Mouse (Mus musculus): Measurements from ENCODE around the gene Hdgfl2. TPM values are rescaled to one million over a fixed set of nuclear protein-coding genes. Genes with fewer than 3 reads are reported as not detected.

Hdgfl2 gene
- total and polyA plus RNA-seq, 2 experiments from 2014 or later, result 59.6 to 123 TPM

- under 1% methylated on average over 39 of the region's 47 CpGs for WGBS
- Histone ChIP-seq H3K9me3 (ENCODE audit: low read length) (no peaks in the 10 kb centered on the region), H3K4me2 (ENCODE audit: low read depth, low read length, poor library complexity, severe bottlenecking) (peak overlapping the region; percentile 89), H3K36me3 (ENCODE audit: insufficient read depth, low read length) (no peaks in the 10 kb centered on the region), H3K9ac (replicated peaks; ENCODE audit: low read length, poor library complexity, severe bottlenecking) (peak overlapping the region; percentile 50), H3K4me3 (ENCODE audit: low read depth, low read length) (peak overlapping the region; percentile 45), H3K4me1 (ENCODE audit: insufficient read depth, low read length) (peaks cover 16% of the 10 kb centered on the region), H3K27me3 (ENCODE audit: insufficient read depth, low read length) (no peaks in the 10 kb centered on the region), H3K27ac (ENCODE audit: low read depth, low read length) (no peak overlapping the region)
- DNase-seq (ENCODE audit: low spot score), result peak; percentile 76
- ATAC-seq (ENCODE audit: low FRiP score), result peak; percentile 47
- TF ChIP-seq CTCF (IDR thresholded peaks at IDR 0.05), result no peak
Measured at GRCm38 (mm10) chr17:56141702-56142605, 62.5 kb downstream of the Hdgfl2 start.

DNA sequence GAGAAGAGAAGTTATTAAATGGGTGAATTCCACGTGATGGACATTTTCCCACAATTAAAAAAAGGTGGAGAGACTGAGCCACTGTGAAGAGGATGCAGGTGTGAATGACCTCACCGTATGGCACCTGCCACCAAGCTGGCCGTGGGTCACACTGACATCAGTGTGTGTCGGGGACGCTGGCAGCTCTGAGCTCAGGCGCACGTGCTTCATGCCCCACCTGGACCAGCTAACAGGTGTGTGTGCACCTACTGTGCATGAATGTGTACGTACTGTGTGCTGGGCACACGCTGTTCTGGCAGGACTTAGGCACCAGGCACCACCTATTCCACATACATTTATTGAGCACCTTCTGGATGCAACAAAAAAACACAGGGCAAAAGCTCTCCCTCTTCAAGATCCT is 65.1 kb downstream of the Hdgfl2 start:
- H3K9me3 ChIP-seq (ENCODE audit: low read length), result no peaks in the 10 kb centered on the region
- no peak overlapping the region for H3K4me2 ChIP-seq (ENCODE audit: low read depth, low read length, poor library complexity, severe bottlenecking)
- ATAC-seq (ENCODE audit: low FRiP score) (no peak), DNase-seq (ENCODE audit: low spot score) (no peak)
- WGBS, result 77% methylated on average over 9 of the region's 9 CpGs
- no peaks in the 10 kb centered on the region for H3K36me3 ChIP-seq (ENCODE audit: insufficient read depth, low read length)
- H3K9ac ChIP-seq (replicated peaks; ENCODE audit: low read length, poor library complexity, severe bottlenecking), result no peak overlapping the region
- H3K4me3 ChIP-seq (ENCODE audit: low read depth, low read length), result no peak overlapping the region
- H3K27me3 ChIP-seq (ENCODE audit: insufficient read depth, low read length), result 0 out of 2 replicates have a peak, but pooled peaks cover under 1% of the 10 kb centered on the region
- TF ChIP-seq CTCF (IDR thresholded peaks at IDR 0.05), result no peak
- peaks cover 17% of the 10 kb centered on the region; the same call in 1 of the 2 replicates for H3K4me1 ChIP-seq (ENCODE audit: insufficient read depth, low read length)
- H3K27ac ChIP-seq (ENCODE audit: low read depth, low read length), result no peak overlapping the region

- H3K9me3 ChIP-seq (ENCODE audit: low read length), result no peaks in the 10 kb centered on the region
- no peak overlapping the region for H3K9ac ChIP-seq (replicated peaks; ENCODE audit: low read length, poor library complexity, severe bottlenecking)
- DNase-seq (ENCODE audit: low spot score), result no peak
- 22% methylated on average over 9 of the region's 9 CpGs for WGBS
- H3K36me3 ChIP-seq (ENCODE audit: insufficient read depth, low read length), result no peaks in the 10 kb centered on the region
- peaks cover 19% of the 10 kb centered on the region; the same call in 1 of the 2 replicates for H3K4me1 ChIP-seq (ENCODE audit: insufficient read depth, low read length)
- TF ChIP-seq CTCF (IDR thresholded peaks at IDR 0.05), result no peak
- no peak overlapping the region for H3K4me2 ChIP-seq (ENCODE audit: low read depth, low read length, poor library complexity, severe bottlenecking)
- no peak overlapping the region for H3K27ac ChIP-seq (ENCODE audit: low read depth, low read length)
- ATAC-seq (ENCODE audit: low FRiP score), result no peak
- no peak overlapping the region for H3K4me3 ChIP-seq (ENCODE audit: low read depth, low read length)
- 0 out of 2 replicates have a peak, but pooled peaks cover 7% of the 10 kb centered on the region for H3K27me3 ChIP-seq (ENCODE audit: insufficient read depth, low read length)
Measured at GRCm38 (mm10) chr17:56146131-56146530, 66.7 kb downstream of the Hdgfl2 start.

- TF ChIP-seq CTCF (IDR thresholded peaks at IDR 0.05), result no peak
- WGBS, result 60% methylated on average over 12 of the region's 12 CpGs
- 0 out of 2 replicates have a peak, but pooled peaks cover 7% of the 10 kb centered on the region for H3K27me3 ChIP-seq (ENCODE audit: insufficient read depth, low read length)
- H3K27ac ChIP-seq (ENCODE audit: low read depth, low read length), result no peak overlapping the region
- H3K36me3 ChIP-seq (ENCODE audit: insufficient read depth, low read length), result no peaks in the 10 kb centered on the region
- H3K9ac ChIP-seq (replicated peaks; ENCODE audit: low read length, poor library complexity, severe bottlenecking), result no peak overlapping the region
- ATAC-seq (ENCODE audit: low FRiP score) (no peak), DNase-seq (ENCODE audit: low spot score) (no peak)
- H3K4me3 ChIP-seq (ENCODE audit: low read depth, low read length), result no peak overlapping the region
- H3K4me2 ChIP-seq (ENCODE audit: low read depth, low read length, poor library complexity, severe bottlenecking), result no peak overlapping the region
- H3K9me3 ChIP-seq (ENCODE audit: low read length), result no peaks in the 10 kb centered on the region
- peaks cover 12% of the 10 kb centered on the region; the same call in 1 of the 2 replicates for H3K4me1 ChIP-seq (ENCODE audit: insufficient read depth, low read length)
Measured at GRCm38 (mm10) chr17:56147420-56147819, 68.0 kb downstream of the Hdgfl2 start.

DNA sequence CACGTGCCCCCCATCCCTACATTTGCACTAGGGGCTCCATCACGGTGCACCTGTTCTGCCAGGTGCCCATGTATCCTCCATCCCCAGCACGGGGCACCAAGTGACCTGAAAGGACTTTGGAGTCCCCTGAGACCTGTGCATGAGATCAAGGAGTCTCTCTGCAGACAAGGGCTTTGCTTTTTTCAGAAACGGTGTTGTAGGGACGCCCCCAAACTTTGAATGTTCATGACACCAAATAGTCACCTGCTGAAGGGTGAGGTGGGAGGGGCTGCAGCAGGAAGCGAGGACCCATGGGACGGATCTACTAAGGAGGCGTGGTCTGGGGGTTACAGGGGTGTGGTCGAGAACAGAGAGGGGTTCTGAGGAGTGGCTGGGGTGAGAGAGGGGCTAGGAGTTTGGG is 68.8 kb downstream of the Hdgfl2 start:
- H3K27me3 ChIP-seq (ENCODE audit: insufficient read depth, low read length), result 0 out of 2 replicates have a peak, but pooled peaks cover 7% of the 10 kb centered on the region
- H3K27ac ChIP-seq (ENCODE audit: low read depth, low read length), result no peak overlapping the region
- H3K36me3 ChIP-seq (ENCODE audit: insufficient read depth, low read length), result no peaks in the 10 kb centered on the region
- H3K4me2 ChIP-seq (ENCODE audit: low read depth, low read length, poor library complexity, severe bottlenecking), result peak overlapping the region; percentile 86
- 22% methylated on average over 9 of the region's 9 CpGs for WGBS
- no peak for DNase-seq (ENCODE audit: low spot score)
- no peaks in the 10 kb centered on the region for H3K9me3 ChIP-seq (ENCODE audit: low read length)
- no peak for TF ChIP-seq CTCF (IDR thresholded peaks at IDR 0.05)
- H3K9ac ChIP-seq (replicated peaks; ENCODE audit: low read length, poor library complexity, severe bottlenecking), result peak overlapping the region; percentile 70
- H3K4me3 ChIP-seq (ENCODE audit: low read depth, low read length), result peak overlapping the region; percentile 37
- H3K4me1 ChIP-seq (ENCODE audit: insufficient read depth, low read length), result peaks cover 12% of the 10 kb centered on the region; the same call in 1 of the 2 replicates
- ATAC-seq (ENCODE audit: low FRiP score), result 0 out of 2 replicates have a peak, but pooled peaks have one; percentile 4
